Mouse (Mus musculus) lung, postnatal 0 days (tissue): Measurements from ENCODE around the gene Arhgap22.

Experiments used
- CTCF ChIP-seq: IDR thresholded peaks from 2 replicates; pipeline ENCODE4 v1.5.1; 2016; ENCODE audit warnings: antibody characterized with exemption, mild to moderate bottlenecking
- EP300 ChIP-seq: IDR thresholded peaks from 2 replicates; pipeline ENCODE4 v1.6.1; 2016; ENCODE audit warnings: antibody characterized with exemption, mild to moderate bottlenecking, control low read depth

- TF ChIP-seq CTCF = no peak
- no peak for TF ChIP-seq EP300
Observed at GRCm38 (mm10) chr14:33290038-33290437, 76.2 kb downstream of the Arhgap22 start.
